Mouse (Mus musculus) heart, postnatal 4 days (tissue): ENCODE measurements around the gene Hnrnpul1. TPM values are rescaled to one million over a fixed set of nuclear protein-coding genes. Genes with fewer than 3 reads are reported as not detected.

Experiments used
- DNase-seq: peaks from one replicate; pipeline ENCODE4 v3.0.0; 2021
- total RNA-seq, 2 experiments: library from RNA; stranded (reverse); gene quantifications; 2 replicates each; pipeline ENCODE4 v1.2.3; 2021

The Hnrnpul1 gene
- total RNA-seq, 2 experiments from 2014 or later = 147 to 149 TPM

DNA sequence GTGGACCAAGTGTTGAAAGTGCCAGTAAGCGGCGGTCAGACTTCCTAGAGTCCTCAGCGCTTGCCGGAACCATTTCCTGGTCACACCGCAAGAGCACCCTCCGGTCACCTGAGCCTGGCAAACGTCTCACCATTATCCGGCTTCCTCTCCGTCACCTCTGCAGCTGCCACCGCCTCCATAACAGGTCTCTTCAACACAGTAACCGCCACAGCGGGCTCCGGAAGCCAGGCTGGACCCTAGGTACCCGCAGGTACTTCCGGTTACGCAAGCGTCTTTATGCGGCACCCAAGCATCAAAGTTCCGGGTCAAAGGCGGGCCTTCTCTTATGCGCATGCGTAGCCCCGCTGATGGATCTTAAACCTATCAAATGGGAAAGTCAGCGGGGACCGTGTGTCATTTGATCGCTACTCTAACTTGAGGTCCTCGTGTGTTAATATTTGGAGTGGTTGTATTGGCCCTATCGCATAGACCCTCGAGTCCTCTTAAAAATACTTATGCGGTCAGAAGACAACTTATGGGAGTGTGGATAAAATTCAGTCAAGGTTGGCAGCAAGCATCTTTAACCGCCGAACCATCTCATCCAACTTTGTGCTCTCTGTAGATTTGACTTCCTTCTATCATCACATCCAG lies 35.7 kb downstream of the Hnrnpul1 start, which contains the start of gene Ccdc97:
Ccdc97 (minus strand) TSS at position 301 of the 630 bp plus-strand sequence.
- DNase-seq = peak; percentile 93

DNA sequence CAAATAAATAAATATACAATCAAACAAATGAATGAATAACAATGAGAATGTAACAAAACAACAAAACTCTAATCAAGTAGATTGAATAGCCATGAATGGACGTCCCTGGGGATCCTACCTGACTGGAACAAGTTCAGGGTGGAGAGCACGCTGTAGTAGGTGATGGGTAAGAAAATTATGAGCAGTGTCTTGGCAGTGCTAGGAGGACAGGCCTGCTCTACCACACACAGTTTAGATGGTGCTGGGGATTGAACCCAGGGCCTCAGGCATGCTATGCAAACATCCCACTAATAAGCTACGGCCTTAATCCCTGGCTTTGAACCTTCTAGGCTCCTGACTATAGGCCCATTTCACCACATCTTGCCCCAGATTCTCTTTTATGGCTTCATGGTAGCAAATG lies 37.1 kb downstream of the Hnrnpul1 start:
- no peak for DNase-seq

DNA sequence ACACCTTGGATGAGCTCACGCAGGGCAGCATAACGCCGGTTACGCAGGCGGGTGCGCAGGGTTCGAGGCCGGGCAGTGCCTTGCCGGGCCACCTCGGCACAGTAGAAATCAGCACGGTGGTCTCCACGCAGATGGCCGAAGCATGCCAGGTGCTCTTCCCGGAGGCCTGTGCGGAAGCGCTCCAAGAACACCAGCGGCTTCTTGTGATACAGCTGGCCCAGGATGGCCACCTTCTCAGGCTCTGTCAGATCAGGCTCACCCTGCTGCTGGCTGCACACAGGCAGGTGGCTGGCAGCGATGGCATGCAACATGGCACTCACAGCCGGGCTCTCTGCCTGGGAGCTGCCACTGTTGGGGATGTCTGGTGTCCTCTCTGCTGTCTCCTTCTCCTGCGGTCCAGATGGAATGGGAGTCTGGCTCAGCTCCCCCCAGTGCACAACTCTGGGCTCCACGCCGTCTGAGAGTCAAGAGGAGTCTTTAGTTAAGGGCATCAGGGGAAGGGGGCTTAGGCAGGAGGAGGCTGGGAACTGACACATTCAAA lies 38.8 kb downstream of the Hnrnpul1 start:
- DNase-seq = no peak

DNA sequence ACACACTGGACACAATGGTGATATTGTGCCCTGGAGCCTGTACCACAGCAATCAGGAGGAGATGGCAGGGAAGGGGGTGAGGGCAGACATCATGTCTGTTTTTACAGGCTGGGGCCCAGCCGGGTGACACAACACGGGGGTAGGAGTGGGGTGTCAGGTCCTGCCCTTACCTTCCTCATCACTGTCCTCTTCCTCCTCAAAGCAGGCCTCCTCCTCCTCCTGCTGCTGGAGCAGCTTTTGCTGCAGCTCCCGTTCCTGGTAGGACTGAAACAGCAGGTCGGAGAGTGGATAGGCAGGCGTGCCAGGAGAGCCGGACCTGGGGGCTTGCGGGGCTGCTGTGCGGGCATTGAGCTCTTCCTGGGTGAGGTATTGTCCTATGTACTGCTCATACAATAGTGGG lies 40.0 kb downstream of the Hnrnpul1 start:
- no peak for DNase-seq

DNA sequence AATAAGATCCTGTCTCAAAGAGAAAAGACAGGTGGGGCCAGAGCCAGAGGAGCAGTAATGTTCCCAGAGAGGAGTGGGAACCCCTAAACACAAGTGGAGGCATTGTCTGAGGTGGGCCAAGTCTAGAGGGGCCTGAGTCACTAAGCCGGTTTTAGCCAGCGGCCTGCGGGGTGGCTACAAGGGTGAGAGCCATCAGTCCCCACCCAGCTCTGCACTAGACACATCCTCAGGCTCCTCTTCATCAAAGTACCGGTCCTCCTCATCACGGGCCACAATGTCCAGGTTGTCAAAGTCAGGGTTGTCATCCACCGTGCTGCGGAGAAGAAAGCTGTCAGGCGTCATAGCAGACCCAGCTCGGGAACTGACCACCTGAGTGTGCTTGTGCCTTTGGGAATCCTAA lies 41.8 kb downstream of the Hnrnpul1 start:
- DNase-seq = no peak

DNA sequence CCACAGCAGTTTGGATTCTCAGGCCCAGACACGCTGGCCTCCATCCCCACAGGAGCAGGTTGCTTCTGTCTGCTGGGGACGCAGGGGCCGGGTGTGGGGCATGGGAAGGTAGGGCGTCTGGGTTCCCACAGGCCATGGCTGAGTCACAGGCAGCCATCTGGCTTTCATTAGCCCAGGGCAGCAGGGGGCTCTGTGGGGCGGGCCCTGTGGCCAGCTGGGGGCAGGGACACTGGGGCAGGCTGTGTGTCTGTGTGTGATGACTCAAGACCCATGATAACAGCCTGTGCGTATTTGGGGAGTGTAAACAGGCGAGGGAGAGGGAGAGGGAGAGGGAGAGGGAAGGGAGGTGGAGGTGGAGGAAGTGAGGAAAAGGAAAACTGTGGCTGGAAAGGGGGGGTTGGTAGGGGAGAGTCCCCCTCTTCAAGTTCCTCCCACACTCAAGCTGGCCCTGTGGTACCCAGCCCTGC lies 42.8 kb downstream of the Hnrnpul1 start:
- DNase-seq = peak; percentile 69

DNA sequence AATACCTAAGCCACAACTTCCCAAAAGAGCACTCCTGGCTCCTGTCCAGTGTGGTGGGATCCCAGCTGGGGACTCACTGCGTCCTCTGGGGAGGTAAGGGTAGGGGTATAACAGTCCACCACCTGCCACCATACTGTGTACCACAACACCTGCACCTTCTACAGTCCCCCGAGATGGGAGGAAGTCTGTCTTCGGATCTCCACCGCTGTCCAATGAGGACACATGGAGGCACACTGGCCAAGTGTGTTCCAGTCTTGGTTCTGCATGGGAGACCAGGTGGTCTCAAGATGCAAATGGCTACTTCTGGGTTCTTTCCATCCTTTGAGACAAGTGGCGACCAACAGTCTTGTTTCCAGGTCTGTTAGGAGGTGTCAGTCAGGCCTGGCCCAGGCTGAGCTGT lies 43.4 kb downstream of the Hnrnpul1 start:
- DNase-seq = no peak

DNA sequence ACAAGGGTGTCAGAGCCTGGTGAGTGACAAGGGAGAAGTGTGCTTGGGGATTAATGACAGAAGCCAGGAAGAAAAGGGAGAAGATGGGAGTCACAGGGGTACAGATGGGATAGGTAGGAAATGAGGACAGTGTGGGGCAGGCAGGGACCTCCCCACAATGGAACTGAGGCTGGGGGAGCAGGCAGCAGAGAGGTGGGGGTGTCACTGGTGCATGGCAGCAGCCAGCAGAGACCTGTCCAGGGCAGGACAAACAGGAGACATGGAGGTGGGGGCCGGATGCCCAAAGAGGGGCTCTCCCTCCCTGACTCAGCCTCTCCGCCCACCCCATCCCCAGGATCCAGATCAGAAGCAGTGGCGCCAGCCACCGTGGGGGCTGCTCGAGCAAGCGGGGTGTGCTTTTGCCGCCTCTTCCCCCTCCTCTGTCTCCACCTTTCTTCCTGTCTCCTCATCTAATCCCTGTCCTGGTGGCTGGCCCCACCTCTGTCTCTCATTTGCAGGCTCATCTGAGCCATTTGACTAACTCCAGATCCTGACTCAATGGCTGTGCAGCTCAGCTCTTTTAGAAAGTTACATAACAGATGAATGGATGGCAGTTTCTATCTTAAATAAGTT lies 43.9 kb downstream of the Hnrnpul1 start:
- no peak for DNase-seq

DNA sequence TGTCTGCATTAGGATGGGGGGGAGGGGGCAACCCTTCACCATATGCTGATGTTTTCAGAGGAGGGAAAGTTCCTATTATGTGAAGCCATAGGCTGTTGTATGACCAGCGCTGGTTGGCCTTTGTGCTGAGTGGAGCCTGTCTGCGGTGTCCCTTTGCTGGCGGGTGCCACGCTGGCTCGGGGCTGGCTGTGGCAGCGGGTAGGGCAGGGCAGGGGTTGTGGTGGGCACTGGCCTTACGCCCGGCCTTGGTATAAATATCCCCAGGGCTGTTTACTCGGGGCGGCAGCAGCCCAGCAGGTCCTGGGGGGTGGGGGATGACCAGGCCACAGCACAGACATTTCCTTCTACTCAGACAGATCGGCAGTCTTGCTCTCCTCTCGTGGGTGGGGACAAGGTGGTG lies 44.6 kb downstream of the Hnrnpul1 start:
- peak; percentile 75 for DNase-seq

DNA sequence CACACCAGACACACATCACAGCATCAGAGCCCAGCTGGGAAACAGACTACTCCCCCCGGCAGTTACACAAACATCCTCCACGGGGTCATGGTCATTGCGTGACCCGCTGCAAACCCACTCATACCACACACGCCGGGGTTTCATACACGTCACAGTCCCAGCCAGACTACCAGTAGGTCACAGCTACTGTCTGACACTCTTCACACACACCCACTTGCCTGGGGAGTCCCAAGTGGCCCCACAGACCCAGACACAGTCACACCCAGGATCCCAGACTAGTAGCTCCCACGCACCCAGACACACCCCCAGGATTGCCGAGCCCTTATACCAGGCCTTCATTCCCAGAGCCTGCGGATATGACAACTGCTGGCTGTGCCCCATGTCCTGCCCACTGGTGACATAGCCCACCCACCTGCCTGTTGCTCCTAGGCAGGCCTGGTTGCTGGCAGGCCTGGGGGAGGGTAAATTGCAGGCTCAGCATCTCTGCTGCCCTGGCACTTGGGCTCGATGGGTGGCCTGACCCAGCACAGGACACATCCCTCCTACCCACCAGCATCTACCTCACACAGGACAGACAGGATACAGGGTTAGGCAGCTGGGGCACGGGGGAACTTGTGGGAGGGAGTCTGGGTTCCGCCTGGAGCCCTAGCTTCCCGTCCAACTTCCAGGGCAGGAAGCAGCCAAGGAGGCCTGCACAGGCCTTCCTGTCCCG lies 46.8 kb downstream of the Hnrnpul1 start:
- peak; percentile 69 for DNase-seq

DNA sequence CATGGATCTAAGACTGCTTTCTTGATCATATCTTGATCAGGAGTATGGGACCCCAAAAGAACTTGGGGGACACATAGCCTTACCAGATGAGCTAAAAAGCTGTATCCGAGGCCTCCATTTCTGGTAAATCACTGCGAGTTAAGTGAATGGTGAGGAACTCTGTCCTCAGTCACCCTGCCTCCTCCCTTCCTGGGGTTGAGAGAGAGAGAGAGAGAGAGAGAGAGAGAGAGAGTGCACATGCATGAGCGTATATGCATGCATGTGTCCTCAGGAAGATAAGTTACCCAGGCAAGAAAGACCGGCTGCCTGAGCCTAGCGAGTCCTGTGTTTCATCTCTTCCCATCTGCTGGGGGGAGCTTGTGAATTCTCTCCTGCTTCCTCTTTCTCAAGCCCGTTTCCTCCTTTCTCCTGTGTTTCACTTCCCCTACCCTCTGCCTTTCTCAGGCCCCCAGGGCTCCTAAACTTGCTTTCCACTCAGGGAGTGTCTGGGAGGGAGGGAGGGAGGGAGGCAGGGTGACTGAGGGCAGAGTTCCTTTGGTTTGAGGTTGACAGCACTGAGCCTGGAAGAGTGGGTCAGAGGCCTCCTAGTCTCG lies 47.9 kb downstream of the Hnrnpul1 start:
- no peak for DNase-seq

DNA sequence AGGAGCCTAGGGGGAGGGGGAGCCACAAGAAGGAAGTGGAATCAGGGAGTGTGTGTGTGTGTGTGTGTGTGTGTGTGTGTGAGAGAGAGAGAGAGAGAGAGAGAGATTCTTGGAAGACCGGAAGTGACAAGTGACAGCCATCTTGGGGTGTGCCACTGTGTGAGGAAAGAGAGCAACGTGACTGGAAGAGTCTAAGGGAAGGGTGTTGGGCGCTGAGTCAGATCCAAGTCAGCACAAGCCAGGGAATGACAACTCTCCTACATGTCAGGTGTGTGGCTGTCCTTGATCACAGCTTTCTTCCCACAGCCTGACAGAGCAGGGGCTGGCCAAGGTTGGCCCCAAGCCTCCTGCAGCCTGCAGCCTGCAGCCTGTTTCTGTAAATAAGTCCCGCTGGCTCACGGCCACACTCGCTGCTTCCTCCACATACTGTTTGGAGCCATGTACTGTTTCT lies 48.7 kb downstream of the Hnrnpul1 start:
- DNase-seq = peak; percentile 61

DNA sequence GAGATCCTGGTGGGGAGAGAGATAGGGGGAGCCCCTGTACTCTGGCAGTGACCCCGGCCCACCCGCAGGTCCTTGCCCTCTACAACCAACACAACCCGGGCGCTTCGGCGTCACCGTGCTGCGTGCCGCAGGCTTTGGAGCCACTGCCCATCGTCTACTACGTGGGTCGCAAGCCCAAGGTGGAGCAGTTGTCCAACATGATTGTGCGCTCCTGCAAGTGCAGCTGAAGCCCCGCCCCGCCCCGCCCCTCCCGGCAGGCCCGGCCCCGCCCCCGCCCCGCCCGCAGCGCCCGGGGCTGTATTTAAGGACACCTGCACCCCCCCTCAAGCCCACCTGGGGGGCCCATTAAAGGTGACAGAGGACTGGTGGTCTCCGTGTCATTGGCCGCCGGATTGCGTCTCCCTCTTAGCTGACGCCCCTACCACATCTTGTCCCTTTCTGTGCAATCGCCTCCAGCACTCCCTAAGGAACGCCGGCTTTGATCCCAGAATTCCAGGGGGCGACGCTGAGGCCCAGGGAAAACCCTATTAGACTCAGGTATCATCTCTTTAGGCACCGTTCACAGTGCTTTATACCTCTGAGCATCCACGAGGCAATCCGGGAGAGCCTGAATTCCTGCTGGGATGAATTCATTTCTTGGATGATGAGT lies 49.7 kb downstream of the Hnrnpul1 start:
- DNase-seq = no peak

DNA sequence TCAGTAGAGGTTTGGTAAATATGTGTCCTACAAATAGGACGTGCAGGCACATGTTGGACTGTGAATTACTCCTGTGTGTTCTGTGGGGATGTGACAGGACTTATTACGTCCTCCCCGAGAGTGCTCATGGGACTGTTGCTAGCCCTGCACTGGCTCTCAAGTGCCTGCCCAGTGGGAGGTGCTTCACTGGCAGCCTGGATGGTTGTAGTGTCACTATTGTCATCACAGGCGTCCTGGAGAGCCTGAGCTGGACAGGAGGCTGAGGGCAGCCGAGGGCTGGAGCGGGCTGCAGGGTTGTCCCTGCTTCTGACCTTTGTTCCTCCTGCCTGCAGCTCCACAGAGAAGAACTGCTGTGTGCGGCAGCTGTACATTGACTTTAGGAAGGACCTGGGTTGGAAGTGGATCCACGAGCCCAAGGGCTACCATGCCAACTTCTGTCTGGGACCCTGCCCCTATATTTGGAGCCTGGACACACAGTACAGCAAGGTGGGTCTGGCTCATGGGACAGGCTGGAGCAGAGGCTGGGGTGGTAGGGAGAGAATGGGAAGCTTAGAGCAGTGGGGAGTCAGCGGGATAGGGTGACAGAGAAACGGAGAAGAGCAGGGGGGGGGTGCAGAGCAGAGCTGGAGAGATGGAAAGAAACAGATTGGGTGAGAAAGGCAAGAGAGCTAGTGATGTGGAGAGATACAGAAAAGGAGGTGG lies 50.6 kb downstream of the Hnrnpul1 start:
- DNase-seq = no peak

DNA sequence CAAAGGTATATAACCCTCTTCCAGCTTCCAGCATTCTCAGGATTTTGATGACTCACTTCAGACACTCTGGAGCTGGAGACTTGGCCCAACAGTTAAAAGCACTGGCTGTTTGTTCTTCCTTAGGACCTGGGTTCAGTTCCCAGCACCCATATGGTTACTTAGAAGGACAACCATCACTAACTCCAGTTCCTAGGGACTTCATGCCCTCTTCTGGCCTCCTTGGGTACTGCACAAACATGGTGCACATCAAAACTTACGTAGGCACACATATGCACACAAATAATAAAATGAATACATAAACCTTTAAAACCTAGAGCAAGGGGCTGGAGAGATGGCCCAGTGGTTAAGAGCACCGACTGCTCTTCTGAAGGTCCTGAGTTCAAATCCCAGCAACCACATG lies 52.2 kb downstream of the Hnrnpul1 start:
- no peak for DNase-seq

DNA sequence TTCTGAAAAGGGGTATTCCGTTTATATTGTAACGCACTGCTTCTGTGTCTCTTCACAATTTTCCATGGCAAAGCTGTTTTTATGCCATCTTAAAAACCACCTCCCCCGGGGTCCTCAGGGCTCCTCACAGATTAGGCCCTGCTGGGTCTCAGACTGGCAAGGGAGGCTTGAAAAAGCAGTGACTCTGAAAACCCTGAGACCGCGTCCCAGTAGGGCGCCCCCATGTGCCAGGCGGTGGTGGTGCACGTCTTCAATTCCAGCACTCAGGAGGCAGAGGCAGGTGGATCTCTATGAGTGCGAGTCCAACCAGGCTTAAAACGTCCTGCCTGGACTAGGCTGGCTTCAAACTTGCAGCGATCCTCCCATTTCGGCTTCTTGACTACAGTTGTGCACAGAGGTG lies 53.8 kb downstream of the Hnrnpul1 start:
- no peak for DNase-seq

DNA sequence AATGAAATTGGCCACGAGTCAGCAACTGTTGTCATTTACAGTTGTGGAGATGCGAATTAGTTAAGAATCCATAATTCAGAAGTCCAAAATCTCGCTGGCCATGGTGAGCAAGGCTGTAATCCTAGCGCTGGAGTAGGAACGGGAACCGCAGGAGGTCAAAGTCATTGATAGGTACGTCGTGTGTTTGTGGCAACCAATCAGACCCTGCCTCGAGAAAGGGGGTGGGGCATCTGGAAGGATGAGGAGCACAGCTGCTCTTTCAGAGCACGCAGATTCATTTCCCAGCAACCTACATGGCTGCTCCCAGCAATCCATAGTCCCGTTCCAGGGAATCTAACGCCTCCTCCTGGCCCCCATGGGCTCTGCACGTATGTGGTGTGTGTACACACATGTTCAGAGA lies 54.7 kb downstream of the Hnrnpul1 start:
- no peak for DNase-seq

DNA sequence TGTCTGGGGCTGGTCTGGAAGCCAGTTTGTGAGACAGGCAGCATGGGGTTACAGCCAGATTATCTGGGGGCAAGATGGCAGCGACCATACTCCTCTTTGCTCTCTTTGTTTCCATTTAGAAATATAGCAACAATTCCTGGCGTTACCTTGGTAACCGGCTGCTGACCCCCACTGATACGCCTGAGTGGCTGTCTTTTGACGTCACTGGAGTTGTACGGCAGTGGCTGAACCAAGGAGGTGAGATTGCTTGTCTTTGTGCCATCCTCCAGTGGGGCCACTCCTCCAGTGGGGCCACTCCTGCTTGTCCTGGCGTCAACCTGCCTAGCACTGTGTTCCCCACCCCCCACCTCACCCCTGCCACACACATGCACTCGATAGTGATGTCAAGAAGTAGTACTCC lies 60.5 kb downstream of the Hnrnpul1 start:
- DNase-seq = no peak

DNA sequence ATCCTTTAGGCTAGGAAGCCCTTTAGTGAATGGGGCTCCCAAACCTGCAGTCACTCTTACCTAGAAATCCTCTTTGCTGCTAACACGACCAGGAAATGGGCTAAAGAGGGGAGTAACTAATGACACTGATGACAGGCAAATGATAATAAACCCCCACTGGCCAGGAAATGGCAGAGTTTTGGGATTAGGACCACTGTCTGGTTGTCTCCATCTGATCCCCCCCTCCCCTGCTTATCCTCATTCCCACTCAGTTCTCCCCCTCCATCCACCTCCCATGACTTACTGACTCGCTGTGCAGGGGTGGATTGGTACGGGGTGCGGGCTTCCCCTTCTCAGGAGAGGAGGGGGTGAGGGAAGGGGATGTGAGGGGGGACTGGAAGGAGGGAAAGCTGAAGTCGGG lies 64.5 kb downstream of the Hnrnpul1 start:
- DNase-seq = no peak

DNA sequence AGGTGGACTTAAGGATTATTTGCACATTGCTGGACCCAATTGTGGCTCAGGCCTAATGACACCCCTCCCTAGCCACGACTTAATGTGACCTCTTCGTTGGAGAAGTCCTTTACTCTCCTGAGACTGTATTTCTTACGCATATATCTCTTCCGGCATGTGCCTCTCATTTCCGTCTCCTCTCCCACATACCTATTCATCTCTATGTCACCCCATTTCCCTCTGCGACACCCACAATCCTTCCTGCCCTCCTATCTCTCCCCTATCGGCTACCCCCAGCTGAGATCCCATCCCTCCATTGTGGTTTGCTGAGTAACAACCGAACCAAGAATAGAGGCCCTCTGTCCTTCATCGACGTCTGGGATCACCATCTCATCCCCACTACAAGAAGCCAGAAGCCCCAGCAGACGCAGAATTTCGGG lies 64.9 kb downstream of the Hnrnpul1 start:
- no peak for DNase-seq

DNA sequence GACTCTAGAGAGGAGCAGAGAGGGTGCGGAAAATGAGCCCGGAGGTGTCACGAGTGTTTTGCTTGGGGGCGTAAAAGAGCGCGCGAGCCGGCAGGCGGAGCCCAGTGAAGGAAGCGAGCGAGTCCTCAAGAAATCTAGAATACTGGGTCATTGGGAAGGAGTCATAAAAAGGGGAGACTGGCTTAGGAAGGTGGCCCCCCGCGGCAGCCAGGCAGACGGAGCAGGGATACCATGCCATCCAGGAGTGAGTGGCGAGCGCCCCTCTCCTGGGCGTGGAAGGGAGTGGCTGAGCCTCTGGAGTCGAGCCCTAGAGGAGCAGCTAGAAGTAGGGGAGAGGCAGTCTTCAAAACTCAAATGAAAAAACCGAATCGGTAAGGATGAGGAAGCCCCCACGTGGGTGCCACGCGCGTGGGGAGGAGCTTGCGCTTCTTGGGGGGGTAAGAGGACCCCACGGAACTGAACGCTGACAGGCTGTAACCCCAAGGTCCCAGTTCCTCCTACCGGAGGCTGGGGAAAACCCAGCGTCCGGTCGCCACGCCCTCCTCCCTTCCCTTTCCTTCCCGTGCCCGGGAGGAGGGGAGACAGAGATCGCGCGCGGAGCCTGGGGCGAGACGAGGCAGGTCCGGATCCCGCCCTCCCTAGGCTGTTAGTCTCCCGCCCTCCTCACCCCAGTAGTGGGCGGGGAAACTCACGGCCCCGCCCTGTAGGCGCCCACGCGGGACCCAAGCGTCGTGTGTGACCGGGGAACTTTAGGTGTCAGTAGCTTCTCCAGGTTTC lies 65.6 kb downstream of the Hnrnpul1 start:
- DNase-seq = peak; percentile 84
